Mouse (Mus musculus) limb, embryonic 15.5 days (tissue): ENCODE results near the gene Gtf3c2. TPM values are rescaled to one million over a fixed set of nuclear protein-coding genes. Genes with fewer than 3 reads are reported as not detected.

ENCODE experiments used
- ATAC-seq: fragments of 200-750 bp; cut with Nextera tagmentation; 2 replicates; pipeline ENCODE4 v1.8.0; 2017; ENCODE audit warnings: low read depth, moderate TSS enrichment; ENCODE audit not compliant: insufficient number of reproducible peaks, low FRiP score, low TSS enrichment
- H3K27ac ChIP-seq: fragments of 300-500 bp; sonication (generic); 2 replicates; pipeline ENCODE4 v1.5.1; 2015; ENCODE audit warnings: moderate library complexity, mild to moderate bottlenecking, inconsistent platforms
- H3K27me3 ChIP-seq: fragments of 300-500 bp; sonication (generic); 2 replicates; pipeline ENCODE4 v1.6.1; 2015; ENCODE audit warnings: inconsistent platforms
- H3K36me3 ChIP-seq: fragments of 300-500 bp; sonication (generic); 2 replicates; pipeline ENCODE4 v1.6.1; 2015; ENCODE audit warnings: inconsistent platforms
- H3K4me1 ChIP-seq: fragments of 300-500 bp; sonication (generic); 2 replicates; pipeline ENCODE4 v1.6.1; 2015; ENCODE audit warnings: inconsistent platforms
- H3K4me2 ChIP-seq: fragments of 300-500 bp; sonication (generic); 2 replicates; pipeline ENCODE4 v1.6.1; 2015; ENCODE audit warnings: mild to moderate bottlenecking, inconsistent platforms
- H3K4me3 ChIP-seq: fragments of 300-500 bp; sonication (generic); 2 replicates; pipeline ENCODE4 v1.5.1; 2015; ENCODE audit warnings: mild to moderate bottlenecking, inconsistent platforms
- H3K9ac ChIP-seq: fragments of 300-500 bp; sonication (generic); 2 replicates; pipeline ENCODE4 v1.6.1; 2015; ENCODE audit warnings: inconsistent platforms
- H3K9me3 ChIP-seq: fragments of 300-500 bp; sonication (generic); 2 replicates; pipeline ENCODE4 v1.6.1; 2016; ENCODE audit warnings: inconsistent platforms
- WGBS: fragments of 180-500 bp; shearing (Covaris S2); methylation state at CpG from one replicate; pipeline ENCODE4 v1.1.7; 2015; 5-methylcytosine and 5-hydroxymethylcytosine counted together
- polyA plus RNA-seq: library from polyadenylated mRNA; unstranded; fragments of >200 nt; fragmentation: Nextera tagmentation; extraction: Ambion mirVana; gene quantifications from 2 replicates; pipeline ENCODE4 v1.2.1, GENCODE M21; 2015

Gtf3c2 gene
- polyA plus RNA-seq, 1 experiment from 2014 or later: 65.6 TPM

GRCm38 (mm10) chr5:31204421-31204820, 24.5 kb upstream of the Gtf3c2 start:
- no peaks in the 10 kb centered on the region for H3K27me3 ChIP-seq
- no peak overlapping the region for H3K4me2 ChIP-seq
- peaks cover 27% of the 10 kb centered on the region for H3K4me1 ChIP-seq
- H3K36me3 ChIP-seq: peaks cover 62% of the 10 kb centered on the region
- H3K9me3 ChIP-seq: peaks cover 5% of the 10 kb centered on the region; the same call in 1 of the 2 replicates
- H3K9ac ChIP-seq: no peak overlapping the region
- no peak overlapping the region for H3K4me3 ChIP-seq
- H3K27ac ChIP-seq: no peak overlapping the region
- WGBS: 90% methylated on average over 6 of the region's 6 CpGs
- no peak for ATAC-seq

GRCm38 (mm10) chr5:31203866-31204265, 23.9 kb upstream of the Gtf3c2 start:
- H3K27me3 ChIP-seq: no peaks in the 10 kb centered on the region
- no peak overlapping the region for H3K9ac ChIP-seq
- H3K27ac ChIP-seq: no peak overlapping the region
- 96% methylated on average over 2 of the region's 2 CpGs for WGBS
- no peak for ATAC-seq
- peaks cover 27% of the 10 kb centered on the region for H3K4me1 ChIP-seq
- peaks cover 68% of the 10 kb centered on the region for H3K36me3 ChIP-seq
- H3K9me3 ChIP-seq: peaks cover 5% of the 10 kb centered on the region; the same call in 1 of the 2 replicates
- no peak overlapping the region for H3K4me3 ChIP-seq
- no peak overlapping the region for H3K4me2 ChIP-seq

GRCm38 (mm10) chr5:31202933-31203332, 23.0 kb upstream of the Gtf3c2 start:
- H3K27ac ChIP-seq: peak overlapping the region; percentile 81
- peaks cover 5% of the 10 kb centered on the region; the same call in 1 of the 2 replicates for H3K9me3 ChIP-seq
- no peak for ATAC-seq
- 83% methylated on average over 7 of the region's 7 CpGs for WGBS
- H3K4me1 ChIP-seq: peaks cover 27% of the 10 kb centered on the region
- H3K4me2 ChIP-seq: peak overlapping the region; percentile 80
- peak overlapping the region; percentile 37; the same call in 1 of the 2 replicates for H3K9ac ChIP-seq
- H3K27me3 ChIP-seq: no peaks in the 10 kb centered on the region
- peak overlapping the region; percentile 92 for H3K4me3 ChIP-seq
- H3K36me3 ChIP-seq: peaks cover 74% of the 10 kb centered on the region

- H3K4me3 ChIP-seq: peak within 1 kb of the TSS; percentile 92
- peak within 1 kb of the TSS; percentile 95 for H3K9ac ChIP-seq
- peaks cover 5% of the 10 kb centered on the region; the same call in 1 of the 2 replicates for H3K9me3 ChIP-seq
- WGBS: 0% methylated on average over 52 of the region's 53 CpGs
- peak within 1 kb of the TSS; percentile 80 for H3K4me2 ChIP-seq
- peaks cover 76% of the 10 kb centered on the region for H3K36me3 ChIP-seq
- peak within 1 kb of the TSS; percentile 84 for H3K27ac ChIP-seq
- peaks cover 30% of the 10 kb centered on the region for H3K4me1 ChIP-seq
- ATAC-seq: peak; percentile 95
- no peaks in the 10 kb centered on the region for H3K27me3 ChIP-seq
These were observed 22.0 kb upstream of the Gtf3c2 start, which contains the start of gene Zfp513 for GRCm38 (mm10) chr5:31201742-31202590. TSS of gene Zfp513 (minus strand) at chr5:31202303.

- Histone ChIP-seq H3K36me3 (peaks cover 78% of the 10 kb centered on the region), H3K4me3 (peak overlapping the region; percentile 92), H3K9ac (peak overlapping the region; percentile 95), H3K27ac (peak overlapping the region; percentile 84), H3K27me3 (no peaks in the 10 kb centered on the region), H3K9me3 (peaks cover 5% of the 10 kb centered on the region; the same call in 1 of the 2 replicates), H3K4me2 (peak overlapping the region; percentile 72), H3K4me1 (peaks cover 30% of the 10 kb centered on the region)
- ATAC-seq: no peak
- WGBS: 16% methylated on average over 13 of the region's 13 CpGs
These were observed 21.2 kb upstream of the Gtf3c2 start for GRCm38 (mm10) chr5:31201042-31201741.

GRCm38 (mm10) chr5:31200327-31200768, 20.4 kb upstream of the Gtf3c2 start:
- ATAC-seq: peak; percentile 3; the same call in 1 of the 2 replicates
- 89% methylated on average over 27 of the region's 27 CpGs for whole genome bisulfite sequencing
- Histone ChIP-seq H3K9me3 (peaks cover 5% of the 10 kb centered on the region; the same call in 1 of the 2 replicates), H3K4me1 (peaks cover 30% of the 10 kb centered on the region), H3K27ac (no peak overlapping the region), H3K27me3 (no peaks in the 10 kb centered on the region), H3K4me3 (peak overlapping the region; percentile 92; the same call in 1 of the 2 replicates), H3K4me2 (no peak overlapping the region), H3K9ac (no peak overlapping the region), H3K36me3 (peaks cover 79% of the 10 kb centered on the region)

GRCm38 (mm10) chr5:31199893-31200292, 19.9 kb upstream of the Gtf3c2 start:
- Histone ChIP-seq H3K9ac (no peak overlapping the region), H3K4me1 (peaks cover 33% of the 10 kb centered on the region), H3K9me3 (peaks cover 5% of the 10 kb centered on the region; the same call in 1 of the 2 replicates), H3K4me2 (no peak overlapping the region), H3K27ac (no peak overlapping the region), H3K27me3 (no peaks in the 10 kb centered on the region), H3K4me3 (no peak overlapping the region), H3K36me3 (peaks cover 79% of the 10 kb centered on the region)
- ATAC-seq: no peak
- 83% methylated on average over 9 of the region's 9 CpGs for WGBS

- peaks cover 79% of the 10 kb centered on the region for H3K36me3 ChIP-seq
- H3K9me3 ChIP-seq: peaks cover 5% of the 10 kb centered on the region; the same call in 1 of the 2 replicates
- no peak for ATAC-seq
- H3K27ac ChIP-seq: no peak overlapping the region
- WGBS: 90% methylated on average over 19 of the region's 19 CpGs
- H3K27me3 ChIP-seq: no peaks in the 10 kb centered on the region
- H3K4me3 ChIP-seq: no peak overlapping the region
- no peak overlapping the region for H3K9ac ChIP-seq
- peaks cover 36% of the 10 kb centered on the region for H3K4me1 ChIP-seq
- H3K4me2 ChIP-seq: no peak overlapping the region
These were observed 19.5 kb upstream of the Gtf3c2 start for GRCm38 (mm10) chr5:31199321-31199892.

- no peak for ATAC-seq
- 85% methylated on average over 5 of the region's 5 CpGs for WGBS
- H3K27me3 ChIP-seq: no peaks in the 10 kb centered on the region
- no peak overlapping the region for H3K9ac ChIP-seq
- peaks cover 5% of the 10 kb centered on the region; the same call in 1 of the 2 replicates for H3K9me3 ChIP-seq
- no peak overlapping the region for H3K4me3 ChIP-seq
- peaks cover 73% of the 10 kb centered on the region for H3K36me3 ChIP-seq
- peaks cover 42% of the 10 kb centered on the region for H3K4me1 ChIP-seq
- no peak overlapping the region for H3K4me2 ChIP-seq
- H3K27ac ChIP-seq: no peak overlapping the region
These were observed 18.8 kb upstream of the Gtf3c2 start for GRCm38 (mm10) chr5:31198616-31199320.

- H3K9ac ChIP-seq: no peak overlapping the region
- H3K27ac ChIP-seq: no peak overlapping the region
- H3K27me3 ChIP-seq: no peaks in the 10 kb centered on the region
- WGBS: 78% methylated on average over 9 of the region's 9 CpGs
- no peak overlapping the region for H3K4me2 ChIP-seq
- peaks cover 67% of the 10 kb centered on the region for H3K36me3 ChIP-seq
- H3K4me1 ChIP-seq: peaks cover 42% of the 10 kb centered on the region
- ATAC-seq: no peak
- peaks cover 5% of the 10 kb centered on the region; the same call in 1 of the 2 replicates for H3K9me3 ChIP-seq
- H3K4me3 ChIP-seq: no peak overlapping the region
These were observed 18.2 kb upstream of the Gtf3c2 start for GRCm38 (mm10) chr5:31198170-31198569.

- no peak overlapping the region for H3K4me2 ChIP-seq
- peaks cover 35% of the 10 kb centered on the region for H3K4me1 ChIP-seq
- no peak overlapping the region for H3K4me3 ChIP-seq
- H3K9ac ChIP-seq: no peak overlapping the region
- H3K27ac ChIP-seq: no peak overlapping the region
- peaks cover 62% of the 10 kb centered on the region for H3K36me3 ChIP-seq
- H3K9me3 ChIP-seq: peaks cover 5% of the 10 kb centered on the region; the same call in 1 of the 2 replicates
- H3K27me3 ChIP-seq: no peaks in the 10 kb centered on the region
- 92% methylated on average over 12 of the region's 12 CpGs for WGBS
- no peak for ATAC-seq
These were observed 17.1 kb upstream of the Gtf3c2 start for GRCm38 (mm10) chr5:31197072-31197471.
